Mouse (Mus musculus): ENCODE data around the gene Hsd3b5. TPM values are rescaled to one million over a fixed set of nuclear protein-coding genes. Genes with fewer than 3 reads are reported as not detected.

Hsd3b5 gene
- polyA plus RNA-seq, 1 experiment from 2014 or later = not detected

Other genes with a start within 250 kb of the Hsd3b5 start
- 7.3 and 10.0 TPM in 2 replicates for gene Zfp697, start 247.8 kb downstream of the Hsd3b5 start, polyA plus RNA-seq (2016; fragmentation: Nextera tagmentation; extraction: Ambion mirVana)
- 0.20 TPM in 1 of 2 replicates, not detected in the other for gene Gm4450, start 173.1 kb downstream of the Hsd3b5 start, polyA plus RNA-seq (2016; fragmentation: Nextera tagmentation; extraction: Ambion mirVana)
- gene Hsd3b4, start 119.7 kb downstream of the Hsd3b5 start, polyA plus RNA-seq (2016; fragmentation: Nextera tagmentation; extraction: Ambion mirVana) = 0.09 TPM in 1 of 2 replicates, not detected in the other
- 0.09 TPM in 1 of 2 replicates, not detected in the other for gene Gm10681, start 41.4 kb downstream of the Hsd3b5 start, polyA plus RNA-seq (2016; fragmentation: Nextera tagmentation; extraction: Ambion mirVana)
- gene Hsd3b2, start 94.3 kb upstream of the Hsd3b5 start, polyA plus RNA-seq (2016; fragmentation: Nextera tagmentation; extraction: Ambion mirVana) = 0.05 TPM in 1 of 2 replicates, not detected in the other
- gene Hsd3b3, start 132.9 kb upstream of the Hsd3b5 start, polyA plus RNA-seq (2016; fragmentation: Nextera tagmentation; extraction: Ambion mirVana) = 0.18 TPM in 1 of 2 replicates, not detected in the other
- 24.1 and 37.3 TPM in 2 replicates for gene Hsd3b6, start 184.2 kb upstream of the Hsd3b5 start, polyA plus RNA-seq (2016; fragmentation: Nextera tagmentation; extraction: Ambion mirVana)
- 0.70 and 2.3 TPM in 2 replicates for gene Hsd3b1, start 229.5 kb upstream of the Hsd3b5 start, polyA plus RNA-seq (2016; fragmentation: Nextera tagmentation; extraction: Ambion mirVana)

All from heart, embryonic 10.5 days (tissue).